Mouse (Mus musculus): ENCODE results near the gene Slc43a1.
A peak's percentile ranks its signal among the peaks of the same experiment; 100 is the strongest.

Gene Slc43a1

DNA sequence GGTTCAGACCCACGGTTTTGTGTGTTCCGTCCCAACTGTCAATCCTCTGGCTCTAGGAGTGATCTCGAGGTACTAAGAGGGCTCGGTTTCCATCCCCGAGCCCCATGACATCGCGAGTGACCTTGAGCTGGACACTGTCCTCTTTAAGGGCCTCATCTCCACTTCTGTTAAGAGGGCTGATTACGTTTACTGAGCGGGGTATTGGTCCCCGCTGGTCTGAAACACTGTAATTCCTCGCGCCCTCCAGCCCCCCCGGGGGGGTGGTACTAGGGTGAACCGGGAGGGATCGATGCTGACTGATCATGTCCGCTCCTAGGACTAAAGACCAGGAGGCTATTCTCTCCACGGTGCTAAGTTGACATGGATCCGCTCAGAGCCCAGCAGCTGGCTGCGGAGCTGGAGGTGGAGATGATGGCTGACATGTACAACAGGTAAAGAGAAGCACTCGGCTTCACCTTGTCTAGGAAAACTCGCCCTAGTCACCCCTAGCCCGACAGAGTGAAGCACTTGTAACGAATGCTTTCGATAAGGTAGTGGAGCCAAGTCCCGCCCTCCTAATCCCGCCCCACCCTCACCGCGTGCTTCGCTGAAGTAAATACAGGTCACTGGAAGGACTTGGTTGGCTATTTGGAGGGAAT lies 11.2 kb upstream of the Slc43a1 start:
- peak; percentile 59 for DNase-seq (ENCODE audit: low read depth, low spot score)

DNA sequence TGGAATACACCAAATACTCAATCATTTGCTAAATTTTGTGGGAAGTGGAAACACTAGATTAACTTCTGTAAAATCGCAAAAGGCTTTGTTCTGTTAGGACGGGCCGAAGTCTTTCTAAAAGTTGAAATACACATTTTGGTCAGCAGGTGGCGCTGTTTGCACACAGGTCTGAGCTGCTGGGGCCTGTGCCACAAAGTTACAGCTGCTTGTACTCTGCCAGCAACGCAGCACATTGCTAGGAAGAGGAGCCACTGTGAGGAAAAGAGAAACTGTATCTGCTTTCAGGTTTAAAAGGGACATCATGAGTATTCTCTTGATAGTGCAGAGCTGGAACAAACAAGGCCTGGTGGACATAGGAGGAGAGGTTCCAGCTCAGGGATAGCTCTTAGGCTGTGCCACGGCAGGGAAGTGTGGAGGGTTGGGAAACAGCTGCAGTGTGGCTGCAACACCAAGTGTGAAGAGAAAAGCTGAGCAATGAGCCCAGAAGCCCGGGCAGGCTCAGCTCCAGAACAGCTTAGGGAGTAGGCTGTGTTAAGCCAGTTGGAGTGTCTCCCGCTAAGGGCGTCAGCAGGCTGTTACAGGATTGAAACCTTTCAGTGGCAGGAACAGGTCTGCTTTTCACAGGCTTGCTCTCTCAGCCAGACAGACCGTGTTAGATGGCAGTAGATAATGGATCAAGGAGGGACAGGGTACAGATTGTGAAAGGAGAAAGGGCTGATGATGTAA lies 6.8 kb upstream of the Slc43a1 start:
- peak; percentile 87 for DNase-seq (ENCODE audit: low read depth, low spot score)

DNA sequence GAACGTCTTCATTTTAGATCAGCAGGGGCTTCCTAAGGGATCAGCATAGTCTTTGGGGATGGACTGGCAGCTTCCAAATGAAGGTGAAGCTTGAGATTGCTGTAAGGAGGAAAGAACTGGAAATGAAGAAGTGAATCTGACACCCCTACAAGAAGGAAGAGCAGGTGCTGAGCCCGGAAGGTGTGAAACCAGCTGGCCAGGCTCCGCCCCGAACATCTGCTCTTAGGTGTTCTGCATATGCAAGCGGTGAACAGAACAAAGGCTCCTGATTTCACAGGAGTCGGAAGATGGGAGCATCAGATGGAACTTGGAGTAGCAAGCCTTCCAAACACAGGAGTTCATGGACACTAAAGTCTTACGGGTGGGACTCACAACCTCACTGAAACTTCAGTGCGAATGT lies 1.5 kb upstream of the Slc43a1 start:
- peak; percentile 85 for DNase-seq (ENCODE audit: low read depth, low spot score)

DNA sequence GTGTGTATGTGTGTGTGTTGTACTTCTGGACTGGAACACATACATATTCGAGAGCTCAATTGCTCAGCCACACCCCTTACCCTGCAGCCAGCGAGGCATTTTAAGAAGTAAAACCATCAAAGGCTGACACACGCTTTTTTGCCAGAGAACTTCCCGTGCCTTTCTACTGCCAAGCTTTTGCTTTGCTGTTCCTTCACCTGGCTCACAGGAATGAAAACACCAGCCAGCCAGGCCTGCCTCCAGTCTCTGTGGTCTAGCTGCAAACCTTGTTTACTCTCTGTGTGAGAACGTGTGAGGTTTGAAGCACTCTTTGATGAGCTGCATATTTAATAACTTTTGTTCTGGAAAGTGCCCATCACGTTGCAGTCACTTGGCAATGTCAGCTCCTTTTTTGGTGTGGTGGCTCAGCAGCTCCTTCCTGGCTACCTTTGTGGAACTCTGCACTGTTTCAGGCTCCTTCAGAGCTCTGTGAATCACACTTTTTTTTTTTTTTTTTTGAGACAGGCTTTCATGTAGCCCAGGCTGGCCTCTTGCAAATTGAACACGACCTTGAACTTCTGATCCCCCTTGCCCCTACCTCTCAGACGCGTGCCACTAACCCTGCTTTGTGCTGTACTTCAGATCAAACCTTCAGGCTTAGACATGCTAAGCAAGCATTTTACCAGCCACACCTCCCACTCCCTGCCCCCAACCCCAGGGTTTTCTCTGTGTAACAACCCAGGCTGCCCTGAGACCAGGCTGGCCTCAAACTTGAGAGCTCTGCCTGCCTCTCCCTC lies 645 bp upstream of the Slc43a1 start:
- DNase-seq (ENCODE audit: low read depth, low spot score): peak; percentile 90

DNA sequence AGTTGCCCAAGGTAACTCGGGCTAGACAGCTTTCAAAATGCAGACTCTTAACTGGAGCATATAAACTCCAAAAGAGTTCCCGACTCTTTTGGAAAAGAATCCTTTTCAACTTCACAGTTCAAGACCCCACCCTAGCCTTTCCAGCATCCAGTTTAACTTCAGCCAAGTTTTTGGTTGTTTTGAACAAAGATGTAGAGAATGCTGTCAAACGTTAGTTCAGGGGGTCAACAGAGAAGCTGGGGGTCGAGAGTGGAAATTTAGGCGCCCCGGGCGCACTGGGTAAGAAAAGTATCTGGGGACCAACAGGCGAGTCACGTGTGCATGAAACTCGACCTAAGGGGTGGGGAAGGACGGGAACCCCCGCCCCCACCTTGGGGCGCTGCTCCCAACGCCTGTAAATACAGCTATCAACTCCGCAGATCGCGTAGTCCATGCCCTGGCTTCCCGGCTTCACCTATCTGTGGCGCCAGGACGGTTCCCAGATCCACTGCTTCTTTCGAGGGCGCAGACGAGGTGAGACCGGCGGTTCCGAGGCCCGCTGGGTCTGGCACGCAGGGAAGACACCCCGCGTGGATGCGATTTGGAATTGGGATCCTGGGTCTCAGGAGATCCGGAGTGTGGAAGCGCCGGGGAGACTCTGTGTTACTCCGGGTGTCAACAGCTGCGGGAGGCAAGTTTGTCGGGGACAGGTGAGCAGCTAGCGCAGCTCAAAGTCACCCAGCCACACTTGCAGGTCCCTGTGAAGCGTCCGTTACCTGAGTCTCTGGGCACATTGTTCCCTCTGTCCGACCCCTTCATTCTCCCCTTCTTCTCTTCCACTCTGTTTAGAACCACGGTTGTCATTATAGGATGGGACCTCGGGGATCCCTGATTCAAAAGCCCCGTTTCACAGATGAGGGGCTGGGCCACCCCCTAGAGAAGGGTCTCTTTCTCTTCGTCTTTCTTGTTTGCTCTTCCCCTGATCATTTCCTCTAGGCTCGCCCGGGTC lies 637 bp downstream of the Slc43a1 start:
- DNase-seq (ENCODE audit: low read depth, low spot score): peak; percentile 54

DNA sequence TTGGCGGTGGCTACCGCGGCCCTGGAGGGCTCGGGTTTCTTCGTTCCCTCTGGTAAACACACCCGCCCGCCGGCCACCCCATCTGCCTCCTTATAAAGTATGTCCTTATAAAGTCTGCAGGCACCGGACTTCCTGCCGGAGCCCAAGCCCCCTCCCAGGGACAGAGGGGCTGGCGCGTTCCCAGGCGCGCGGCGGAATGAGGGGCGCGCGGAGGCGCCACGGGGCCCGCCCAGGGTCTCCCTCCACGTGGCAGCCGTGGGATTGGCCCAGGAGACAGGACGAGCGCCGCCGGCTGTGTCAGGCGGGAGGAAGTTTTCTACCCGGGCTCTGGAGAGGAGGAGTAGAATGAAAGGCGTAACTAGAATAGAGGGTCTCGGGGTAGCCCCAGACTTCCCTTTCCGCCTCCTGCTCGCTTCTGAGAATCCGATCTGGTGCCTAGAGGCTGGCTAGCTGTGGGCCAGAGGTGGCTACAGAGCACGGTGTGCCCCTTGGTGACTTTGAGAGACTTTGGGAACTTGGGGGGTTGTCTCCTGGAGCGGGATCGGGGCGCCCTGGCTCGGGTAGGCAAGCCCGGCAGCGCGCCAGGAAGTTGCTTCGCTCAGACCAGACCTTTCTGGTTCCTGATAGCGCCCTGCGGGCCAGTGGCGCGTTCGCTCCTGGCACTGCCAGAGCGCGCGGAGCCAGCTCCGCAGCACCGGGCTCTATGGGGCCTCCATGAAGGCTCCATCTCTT lies 1.5 kb downstream of the Slc43a1 start:
- peak; percentile 71 for DNase-seq (ENCODE audit: low read depth, low spot score)

DNA sequence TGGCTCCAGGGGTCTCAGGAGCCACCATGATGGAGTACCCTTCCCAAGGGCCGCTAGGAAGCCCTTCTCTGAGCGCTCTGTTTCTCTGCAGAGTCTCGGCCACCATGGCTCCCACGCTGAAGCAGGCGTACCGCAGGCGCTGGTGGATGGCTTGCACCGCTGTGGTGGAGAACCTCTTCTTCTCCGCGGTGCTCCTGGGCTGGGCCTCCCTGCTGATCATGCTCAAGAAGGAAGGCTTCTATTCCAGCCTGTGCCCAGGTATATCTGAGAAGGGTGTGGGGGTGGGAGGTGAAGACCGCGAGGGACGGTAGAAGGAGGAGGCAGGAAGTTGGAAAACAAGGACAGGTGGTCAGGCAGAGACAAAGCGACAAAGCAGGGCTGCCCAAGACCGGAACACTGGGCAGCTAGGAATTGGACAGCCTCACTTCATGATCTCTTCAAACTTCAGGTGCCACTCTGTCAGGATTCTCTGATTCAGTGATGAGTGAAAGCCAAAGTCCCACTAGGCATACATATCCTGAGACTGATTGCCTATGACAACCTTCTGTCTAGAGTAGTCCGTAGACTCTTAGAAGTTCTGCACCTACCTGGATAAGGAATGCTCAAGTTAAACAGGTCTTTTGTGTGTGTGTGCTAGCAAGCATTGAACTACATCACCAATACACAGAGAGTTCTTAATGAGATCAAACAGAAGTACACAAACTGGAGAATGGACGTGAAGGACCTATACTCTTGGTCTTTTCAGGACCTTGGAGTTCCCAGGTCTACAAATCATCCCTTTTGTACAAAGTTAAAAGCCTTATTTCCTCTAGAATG lies 2.3 kb downstream of the Slc43a1 start:
- peak; percentile 7 for DNase-seq (ENCODE audit: low read depth, low spot score)

DNA sequence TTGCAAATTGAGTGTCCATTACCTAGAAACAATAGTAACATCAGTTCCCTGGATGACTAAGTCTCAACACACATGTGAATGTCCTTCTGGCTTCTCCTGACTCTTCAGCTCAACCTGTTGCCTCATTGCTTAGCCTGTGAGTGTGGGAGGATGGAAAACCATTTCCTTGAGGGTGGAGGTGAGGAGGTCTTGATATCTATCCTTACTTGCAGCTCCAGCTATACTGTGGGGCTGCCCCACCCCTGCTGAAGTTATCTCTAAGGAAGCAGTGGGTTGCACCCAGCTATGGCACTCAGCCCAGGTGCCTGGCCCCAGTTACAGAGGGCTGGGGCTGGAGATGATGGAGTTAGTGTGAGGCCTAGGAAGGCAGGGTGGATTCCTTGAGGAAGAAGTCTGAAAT lies 3.3 kb downstream of the Slc43a1 start:
- DNase-seq (ENCODE audit: low read depth, low spot score): no peak

DNA sequence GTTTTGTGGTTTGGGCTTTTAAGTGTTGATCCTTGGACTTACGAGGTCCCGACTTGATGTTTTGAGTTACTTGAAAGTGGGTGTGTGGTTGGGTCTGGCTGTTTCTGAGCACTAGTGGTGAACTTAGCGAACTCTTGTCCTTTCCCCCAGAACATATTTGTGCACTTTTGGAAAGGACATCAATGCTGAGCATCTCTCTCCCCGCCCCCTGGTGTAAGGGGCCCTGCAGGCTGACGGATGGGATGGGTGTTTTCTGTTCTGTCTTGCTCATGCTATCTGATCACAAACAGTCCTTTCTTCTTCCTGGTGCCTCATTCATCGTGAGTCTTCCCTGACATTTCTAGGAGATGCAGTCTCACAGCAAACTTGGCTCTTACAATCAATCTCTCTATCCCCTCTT lies 5.0 kb downstream of the Slc43a1 start:
- no peak for DNase-seq (ENCODE audit: low read depth, low spot score)

DNA sequence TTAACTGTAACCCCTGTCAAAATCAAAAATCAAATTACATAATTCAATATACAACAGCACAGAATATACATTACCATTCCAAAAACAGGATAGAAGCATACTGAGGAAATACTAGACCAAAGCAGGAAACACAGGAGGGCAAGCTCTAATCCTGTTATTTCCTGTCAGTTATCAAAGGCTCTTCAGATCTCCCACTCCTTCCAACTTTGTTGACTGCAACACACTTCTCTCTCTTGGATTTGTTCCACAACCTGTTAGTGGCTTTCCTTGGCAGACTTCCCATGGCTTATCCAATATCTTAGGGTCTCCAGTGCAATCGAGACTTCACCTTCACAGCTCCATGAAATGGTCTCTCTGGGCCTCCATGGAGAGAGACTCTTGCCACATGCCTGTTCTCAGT lies 6.6 kb downstream of the Slc43a1 start:
- no peak for DNase-seq (ENCODE audit: low read depth, low spot score)

DNA sequence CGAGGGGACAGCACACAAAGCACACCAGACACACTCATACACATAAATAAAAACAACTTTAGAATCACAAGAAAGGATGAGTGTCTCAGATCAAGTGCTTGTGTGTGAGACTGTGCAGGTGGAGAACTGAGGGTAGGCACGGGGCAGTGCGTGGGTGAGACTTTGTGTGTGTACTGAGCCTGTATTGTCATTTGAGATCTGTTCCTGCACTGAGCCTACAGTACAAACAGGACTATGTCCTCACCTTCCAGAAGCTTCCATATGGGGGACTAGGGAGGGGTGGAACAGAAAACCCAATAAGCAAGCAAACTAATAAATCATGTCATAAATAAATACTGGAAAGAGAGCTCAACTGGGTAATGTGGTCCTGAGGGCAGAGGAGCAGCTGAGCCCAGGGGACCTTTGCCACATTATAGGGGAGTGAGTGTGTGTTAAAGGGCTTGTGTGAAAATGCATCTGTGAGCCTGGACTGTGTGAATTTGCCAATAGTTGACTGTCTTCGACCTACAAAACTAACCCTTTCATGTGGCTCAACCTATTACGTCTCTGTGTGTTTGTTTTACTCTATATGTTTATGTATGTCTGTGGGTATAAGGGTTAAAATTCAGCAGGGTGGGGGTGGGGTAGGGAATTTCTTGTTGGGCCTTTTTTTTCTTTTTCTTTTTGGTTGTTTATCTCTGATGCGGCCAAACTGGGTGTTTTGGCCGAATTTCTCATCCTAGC lies 11.9 kb downstream of the Slc43a1 start:
- DNase-seq (ENCODE audit: low read depth, low spot score): no peak

DNA sequence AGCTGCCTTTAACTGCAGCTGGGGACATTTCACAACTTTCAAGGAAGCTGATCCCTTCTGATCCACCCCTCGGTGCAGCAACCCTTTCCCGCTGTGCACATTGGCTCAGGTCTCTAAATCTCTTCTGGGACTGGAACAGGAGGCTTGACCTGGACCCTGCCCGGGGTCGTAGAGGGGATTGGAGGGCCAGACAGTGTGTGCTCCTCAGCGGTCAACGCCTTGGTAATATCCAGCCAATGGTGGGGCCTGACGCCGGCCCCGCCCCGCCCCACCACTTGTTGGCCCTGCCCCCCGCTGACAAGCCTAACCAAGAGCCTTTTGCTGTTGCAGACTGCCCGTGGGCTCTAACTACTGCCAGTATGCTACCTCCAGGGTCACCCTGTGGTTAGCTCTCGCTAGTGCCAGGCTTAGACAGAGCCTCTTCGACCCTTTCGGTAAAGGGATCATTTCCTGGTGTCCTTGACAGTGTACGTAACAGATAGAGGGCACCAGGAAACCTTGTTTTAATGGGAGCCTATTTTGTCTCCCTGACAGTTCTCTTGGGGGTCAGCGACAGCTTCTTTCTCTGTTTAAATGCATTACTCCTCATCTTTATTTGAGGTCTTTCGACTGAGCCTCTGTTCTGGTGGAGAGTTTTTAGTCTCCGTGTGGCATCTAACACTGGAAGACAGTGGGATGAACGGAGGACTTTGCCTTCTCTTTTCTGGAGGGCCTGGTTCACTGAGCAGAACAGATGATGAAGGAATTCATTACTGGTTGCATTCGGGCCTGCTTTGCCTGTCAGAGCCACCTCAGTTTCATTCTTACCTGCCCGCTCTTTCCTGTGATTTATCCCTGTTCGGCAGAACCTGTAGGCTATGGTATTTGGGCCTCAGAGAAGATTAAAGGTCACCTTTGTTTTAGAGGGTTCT lies 12.7 kb downstream of the Slc43a1 start:
- DNase-seq (ENCODE audit: low read depth, low spot score): peak; percentile 84

DNA sequence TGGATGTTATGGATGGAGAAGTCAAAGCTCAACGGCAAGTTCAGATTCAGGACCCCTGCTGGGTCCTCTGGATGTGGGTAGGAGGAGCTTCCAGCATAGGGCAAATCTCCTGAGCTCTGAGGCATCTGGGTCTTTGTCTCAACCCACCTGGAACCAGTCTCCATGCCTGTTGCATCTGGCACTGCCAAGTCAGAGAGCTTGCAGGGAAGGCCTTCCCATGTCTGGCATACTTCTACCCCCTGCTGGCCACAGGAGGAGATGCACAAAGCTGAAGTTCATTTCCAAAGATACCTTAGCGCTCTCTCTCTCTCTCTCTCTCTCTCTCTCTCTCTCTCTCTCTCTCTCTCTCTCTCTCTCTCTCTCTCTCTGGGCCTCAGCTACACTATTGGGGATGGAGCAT lies 17.1 kb downstream of the Slc43a1 start:
- peak; percentile 65 for DNase-seq (ENCODE audit: low read depth, low spot score)

DNA sequence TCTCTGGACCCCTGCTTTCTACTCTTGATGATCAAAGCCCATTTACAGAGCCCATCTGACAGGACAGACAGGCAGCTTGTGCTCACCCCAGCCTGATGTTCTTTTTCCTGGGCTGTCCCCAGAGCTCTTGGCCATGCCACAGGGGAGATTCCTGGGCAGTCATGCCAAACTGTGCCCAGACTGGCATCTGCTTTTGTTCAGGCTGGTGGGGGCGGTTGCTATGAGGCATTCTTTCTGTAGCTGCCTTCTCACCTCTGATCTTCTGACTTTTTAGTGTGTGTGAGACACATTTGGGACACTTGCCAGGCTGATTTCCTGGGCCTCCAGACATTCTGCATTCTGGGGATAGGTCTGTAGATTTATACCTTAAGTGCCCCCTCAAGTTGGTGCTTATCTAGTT lies 19.9 kb downstream of the Slc43a1 start:
- DNase-seq (ENCODE audit: low read depth, low spot score): no peak

DNA sequence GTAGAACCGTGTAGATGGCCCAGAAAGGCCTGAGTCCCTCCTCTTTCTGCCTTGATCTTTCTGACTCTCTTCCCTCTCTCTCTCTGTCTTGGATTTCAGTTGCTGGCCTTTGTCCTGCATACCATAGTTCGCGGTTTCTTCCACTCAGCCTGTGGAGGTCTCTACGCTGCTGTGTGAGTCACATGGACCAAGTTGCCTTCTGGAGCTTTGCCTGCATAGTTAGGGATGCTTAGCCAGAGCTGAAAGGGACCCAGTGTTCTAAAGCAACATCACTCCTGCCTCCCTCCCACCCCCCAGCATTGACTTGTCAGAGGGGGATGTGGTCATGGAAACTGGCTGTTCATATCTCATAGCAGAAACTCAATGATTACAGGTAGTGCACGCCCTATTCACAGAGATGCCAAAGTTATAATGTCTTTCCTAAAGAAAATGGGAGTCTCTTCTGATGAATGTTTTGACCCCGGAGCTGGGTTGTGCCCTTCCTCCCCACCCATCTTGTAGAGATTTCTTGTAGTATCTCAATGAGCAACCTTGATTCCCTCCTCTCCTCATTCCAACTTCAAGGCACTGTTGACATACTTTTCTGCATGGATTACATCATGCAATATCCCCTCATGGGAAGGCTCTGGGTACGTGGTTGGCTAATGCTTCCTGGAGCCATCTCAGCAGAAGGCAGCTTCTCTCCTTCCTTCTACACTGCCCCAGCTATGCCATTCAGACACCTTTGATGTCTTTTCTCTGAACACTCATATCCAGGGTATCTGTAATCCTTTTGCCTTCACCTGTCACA lies 21.5 kb downstream of the Slc43a1 start:
- no peak for DNase-seq (ENCODE audit: low read depth, low spot score)

DNA sequence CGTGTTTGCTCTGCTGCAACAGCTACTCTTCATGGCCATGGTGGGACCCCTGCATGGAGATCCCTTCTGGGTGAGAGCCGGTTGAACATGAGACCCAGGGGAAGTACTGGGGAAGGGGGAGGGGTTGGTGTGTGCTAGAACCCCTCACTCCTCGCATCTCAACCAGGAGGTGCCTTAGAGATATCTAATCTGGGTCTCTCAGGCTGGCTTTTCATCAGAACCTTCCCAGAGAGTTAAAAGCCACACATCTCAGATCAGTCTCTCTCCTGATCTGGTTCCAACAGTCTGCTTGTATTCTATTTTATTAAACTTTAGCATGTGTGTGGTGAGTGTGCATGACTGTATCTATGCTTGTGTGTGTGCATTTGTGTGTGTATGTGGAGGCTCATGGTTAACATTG lies 22.8 kb downstream of the Slc43a1 start:
- no peak for DNase-seq (ENCODE audit: low read depth, low spot score)

DNA sequence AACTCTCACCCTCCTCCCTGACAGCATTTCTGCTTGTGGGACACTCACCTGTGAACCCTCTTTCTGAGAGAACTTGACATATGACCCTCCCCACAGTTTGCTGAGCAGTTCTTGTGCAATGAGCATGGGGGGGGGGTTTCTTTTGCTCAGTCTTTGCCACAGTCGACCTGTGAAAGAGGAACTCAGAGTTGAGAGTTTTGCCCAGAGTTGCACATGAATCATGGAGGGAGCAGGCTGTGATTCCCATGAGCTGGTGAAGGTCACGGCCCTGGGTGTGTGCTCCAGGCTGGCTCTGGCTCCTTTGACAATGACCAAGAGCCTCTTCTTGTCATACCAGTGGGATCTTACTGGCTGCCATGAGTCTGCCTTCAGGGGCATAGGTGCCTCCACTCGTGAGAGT lies 23.6 kb downstream of the Slc43a1 start:
- DNase-seq (ENCODE audit: low read depth, low spot score): no peak
